Mouse (Mus musculus) ES-Bruce4 (cell line): Measurements from ENCODE around the gene Dram2. TPM values are rescaled to one million over a fixed set of nuclear protein-coding genes. Genes with fewer than 3 reads are reported as not detected.

Source experiments
- H3K27ac ChIP-seq: 2 replicates; pipeline ENCODE4 v1.5.1; 2012; ENCODE audit warnings: low read length, inconsistent platforms; ENCODE audit not compliant: insufficient read depth
- H3K27me3 ChIP-seq: 2 replicates; pipeline ENCODE4 v1.6.1; 2012; ENCODE audit warnings: mild to moderate bottlenecking, low read length, inconsistent platforms; ENCODE audit not compliant: control insufficient read depth, poor library complexity, insufficient read depth, severe bottlenecking
- H3K36me3 ChIP-seq: 2 replicates; pipeline ENCODE4 v1.6.1; 2012; ENCODE audit warnings: inconsistent platforms, mild to moderate bottlenecking, low read length, moderate library complexity; ENCODE audit not compliant: control insufficient read depth, poor library complexity, insufficient read depth, severe bottlenecking
- H3K4me1 ChIP-seq: one replicate; pipeline ENCODE4 v1.8.1; 2011; ENCODE audit warnings: low read length; ENCODE audit not compliant: control insufficient read depth, insufficient read depth
- H3K4me3 ChIP-seq: 2 replicates; pipeline ENCODE4 v1.5.1; 2011; ENCODE audit warnings: low read depth, mild to moderate bottlenecking, low read length
- H3K9ac ChIP-seq: 2 replicates; pipeline ENCODE4 v1.6.1; 2012; ENCODE audit warnings: low read depth, mild to moderate bottlenecking, inconsistent platforms; ENCODE audit not compliant: poor library complexity, severe bottlenecking
- H3K9me3 ChIP-seq: replicated peaks from 2 replicates; pipeline ENCODE4 v1.6.1; 2012; ENCODE audit warnings: mild to moderate bottlenecking, low read length, inconsistent platforms; ENCODE audit not compliant: control insufficient read depth, poor library complexity, insufficient read depth, severe bottlenecking
- CTCF ChIP-seq: IDR thresholded peaks from one replicate; pipeline ENCODE4 v1.8.1; 2011; ENCODE audit warnings: low read depth, low read length
- EP300 ChIP-seq: IDR thresholded peaks from 2 replicates; pipeline ENCODE4 v1.6.1; 2011; ENCODE audit warnings: low read depth, low read length; ENCODE audit not compliant: insufficient read depth
- POLR2A ChIP-seq: IDR thresholded peaks from one replicate; pipeline ENCODE4 v1.8.1; 2011; ENCODE audit warnings: low read length; ENCODE audit not compliant: insufficient read depth
- polyA plus RNA-seq: library from polyadenylated mRNA; stranded (reverse); fragments of >200 nt; gene quantifications from 2 replicates; pipeline ENCODE4 v1.2.4, GENCODE M21; 2011; ENCODE audit warnings: low read depth; ENCODE audit not compliant: missing spikeins, insufficient read depth, insufficient read length

The Dram2 gene
- polyA plus RNA-seq, 1 experiment, result 32.1 TPM

GRCm38 (mm10) chr3:106618103-106618502 is 70.5 kb downstream of the Dram2 start:
- Histone ChIP-seq H3K36me3 (no peaks in the 10 kb centered on the region), H3K9me3 (no peaks in the 10 kb centered on the region), H3K9ac (no peak overlapping the region), H3K27ac (no peak overlapping the region), H3K4me3 (no peak overlapping the region), H3K27me3 (no peaks in the 10 kb centered on the region), H3K4me1 (no peaks in the 10 kb centered on the region)
- TF ChIP-seq POLR2A (no peak), CTCF (no peak), EP300 (no peak)

Other genes starting within 250 kb of the Dram2 start
- gene Chil6, start 141.6 kb upstream of the Dram2 start, polyA plus RNA-seq, result not detected in 2 replicates
- 1.0 and 1.6 TPM in 2 replicates for gene Dennd2d, start 65.4 kb upstream of the Dram2 start, polyA plus RNA-seq
- 49.6 and 53.9 TPM in 2 replicates for gene Cept1, start within 50 bp of the Dram2 start, polyA plus RNA-seq
- gene Lrif1, start 137.2 kb downstream of the Dram2 start, polyA plus RNA-seq, result 16.7 and 23.6 TPM in 2 replicates
- gene Cd53, start 242.4 kb downstream of the Dram2 start, polyA plus RNA-seq, result 0.52 TPM in 1 of 2 replicates, not detected in the other